Mouse (Mus musculus) hindbrain, embryonic 16.5 days (tissue): ENCODE measurements at regions not wholly inside any gene's neighbourhood (a gene's known extent, or its start where the extent isn't known, plus 50 kb on each side); places are given as distances from the start of the nearest gene placed in this dataset.
"Not testable (repeated sequence)": the region's sequence is repeated elsewhere in the genome, so short reads cannot be mapped to it uniquely, and the experiment has no call there.

Source experiments
- ATAC-seq: fragments of 200-750 bp; cut with Nextera tagmentation; 2 replicates; pipeline ENCODE4 v1.8.0; 2017; ENCODE audit warnings: moderate TSS enrichment, moderate library complexity
- H3K27ac ChIP-seq: fragments of 300-500 bp; sonication (generic); 2 replicates; pipeline ENCODE4 v1.5.1; 2014; ENCODE audit warnings: low read depth, mild to moderate bottlenecking, control low read depth, low read length, moderate library complexity
- H3K27me3 ChIP-seq: fragments of 300-500 bp; sonication (generic); replicated peaks from 2 replicates; pipeline ENCODE4 v1.6.1; 2014; ENCODE audit warnings: low read length; ENCODE audit not compliant: control insufficient read depth, insufficient read depth
- H3K36me3 ChIP-seq: fragments of 300-500 bp; sonication (generic); 2 replicates; pipeline ENCODE4 v1.6.1; 2014; ENCODE audit warnings: mild to moderate bottlenecking, low read length, moderate library complexity, mixed read lengths; ENCODE audit not compliant: control insufficient read depth, insufficient read depth
- H3K4me1 ChIP-seq: fragments of 300-500 bp; sonication (generic); 2 replicates; pipeline ENCODE4 v1.6.1; 2014; ENCODE audit warnings: low read depth, low read length; ENCODE audit not compliant: control insufficient read depth, insufficient read depth
- H3K4me2 ChIP-seq: fragments of 300-500 bp; sonication (generic); 2 replicates; pipeline ENCODE4 v1.6.1; 2014; ENCODE audit warnings: mild to moderate bottlenecking, low read length, control low read depth, moderate library complexity
- H3K4me3 ChIP-seq: fragments of 300-500 bp; sonication (generic); 2 replicates; pipeline ENCODE4 v1.5.1; 2014; ENCODE audit warnings: mild to moderate bottlenecking, low read length, control low read depth, moderate library complexity
- H3K9ac ChIP-seq: fragments of 300-500 bp; sonication (generic); 2 replicates; pipeline ENCODE4 v1.6.1; 2014; ENCODE audit warnings: low read depth, mild to moderate bottlenecking, control low read depth, low read length, moderate library complexity
- H3K9me3 ChIP-seq: fragments of 300-500 bp; sonication (generic); 2 replicates; pipeline ENCODE4 v1.6.1; 2014; ENCODE audit warnings: mild to moderate bottlenecking, low read length, moderate library complexity; ENCODE audit not compliant: control insufficient read depth
- WGBS: fragments of 180-500 bp; shearing (Covaris S2); extraction: QIAGEN DNeasy Blood & Tissue Kit; methylation state at CpG from one replicate; pipeline ENCODE4 v1.1.7; 2014; 5-methylcytosine and 5-hydroxymethylcytosine counted together

DNA sequence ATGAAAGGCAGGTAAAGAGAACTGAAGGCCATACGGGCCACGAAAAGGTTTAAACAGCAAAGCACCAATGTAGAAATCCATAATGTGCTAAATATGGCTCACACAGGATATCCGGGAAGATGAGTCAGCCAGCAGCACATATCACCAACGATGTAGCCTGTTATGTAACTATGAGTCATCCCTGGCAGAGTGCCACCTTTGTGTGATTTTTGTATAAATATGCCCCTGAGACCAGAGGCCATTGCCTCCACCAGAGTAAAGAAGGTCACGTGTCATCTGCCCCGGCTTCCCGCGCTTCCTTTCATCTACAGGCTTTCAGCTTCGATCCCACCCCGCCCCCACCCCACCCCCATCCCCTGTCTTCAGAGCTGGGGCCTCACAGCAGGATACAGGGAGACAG, 138.2 kb upstream of the Trim24 start:
- H3K9me3 ChIP-seq: no peaks in the 10 kb centered on the region
- 0 out of 2 replicates have a peak, but pooled peaks have one; percentile 30 for ATAC-seq

GRCm38 (mm10) chr6:37735288-37735961, 135.2 kb upstream of the Trim24 start:
- Histone ChIP-seq H3K4me2 (no peak overlapping the region), H3K9me3 (no peaks in the 10 kb centered on the region), H3K27me3 (no peaks in the 10 kb centered on the region), H3K9ac (no peak overlapping the region), H3K36me3 (no peaks in the 10 kb centered on the region), H3K4me1 (no peaks in the 10 kb centered on the region), H3K27ac (no peak overlapping the region), H3K4me3 (no peak overlapping the region)
- no peak for ATAC-seq
- 72% methylated on average over 4 of the region's 4 CpGs for WGBS

More for the DNA sequence above, 138.2 kb upstream of the Trim24 start:
- Histone ChIP-seq H3K4me2 (no peak overlapping the region), H3K36me3 (no peaks in the 10 kb centered on the region), H3K27me3 (no peaks in the 10 kb centered on the region), H3K4me1 (no peaks in the 10 kb centered on the region), H3K4me3 (no peak overlapping the region), H3K27ac (no peak overlapping the region), H3K9ac (no peak overlapping the region)
- WGBS: 34% methylated on average over 10 of the region's 10 CpGs

DNA sequence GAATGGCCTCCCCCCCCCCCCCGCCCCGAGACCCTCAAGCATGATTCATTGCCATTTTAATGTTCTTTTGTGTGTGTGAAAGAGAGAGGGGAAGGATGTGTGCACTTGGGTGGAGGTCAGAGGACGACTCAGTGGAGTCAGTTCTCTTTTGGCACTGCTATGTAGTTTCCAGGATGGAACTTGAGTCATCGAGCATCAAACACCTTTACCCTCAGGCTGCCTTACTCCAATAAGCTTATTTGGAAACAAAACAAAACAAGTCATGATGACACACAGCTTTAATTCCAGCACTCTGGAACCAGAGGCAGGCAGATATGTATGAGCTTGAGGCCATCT, 134.7 kb upstream of the Trim24 start:
- H3K4me1 ChIP-seq: no peaks in the 10 kb centered on the region
- no peak overlapping the region for H3K27ac ChIP-seq
- H3K9me3 ChIP-seq: no peaks in the 10 kb centered on the region
- no peak overlapping the region for H3K9ac ChIP-seq
- ATAC-seq: no peak
- no peaks in the 10 kb centered on the region for H3K27me3 ChIP-seq
- H3K4me2 ChIP-seq: no peak overlapping the region
- no peak overlapping the region for H3K4me3 ChIP-seq
- WGBS: 82% methylated on average over 4 of the region's 4 CpGs
- no peaks in the 10 kb centered on the region for H3K36me3 ChIP-seq

DNA sequence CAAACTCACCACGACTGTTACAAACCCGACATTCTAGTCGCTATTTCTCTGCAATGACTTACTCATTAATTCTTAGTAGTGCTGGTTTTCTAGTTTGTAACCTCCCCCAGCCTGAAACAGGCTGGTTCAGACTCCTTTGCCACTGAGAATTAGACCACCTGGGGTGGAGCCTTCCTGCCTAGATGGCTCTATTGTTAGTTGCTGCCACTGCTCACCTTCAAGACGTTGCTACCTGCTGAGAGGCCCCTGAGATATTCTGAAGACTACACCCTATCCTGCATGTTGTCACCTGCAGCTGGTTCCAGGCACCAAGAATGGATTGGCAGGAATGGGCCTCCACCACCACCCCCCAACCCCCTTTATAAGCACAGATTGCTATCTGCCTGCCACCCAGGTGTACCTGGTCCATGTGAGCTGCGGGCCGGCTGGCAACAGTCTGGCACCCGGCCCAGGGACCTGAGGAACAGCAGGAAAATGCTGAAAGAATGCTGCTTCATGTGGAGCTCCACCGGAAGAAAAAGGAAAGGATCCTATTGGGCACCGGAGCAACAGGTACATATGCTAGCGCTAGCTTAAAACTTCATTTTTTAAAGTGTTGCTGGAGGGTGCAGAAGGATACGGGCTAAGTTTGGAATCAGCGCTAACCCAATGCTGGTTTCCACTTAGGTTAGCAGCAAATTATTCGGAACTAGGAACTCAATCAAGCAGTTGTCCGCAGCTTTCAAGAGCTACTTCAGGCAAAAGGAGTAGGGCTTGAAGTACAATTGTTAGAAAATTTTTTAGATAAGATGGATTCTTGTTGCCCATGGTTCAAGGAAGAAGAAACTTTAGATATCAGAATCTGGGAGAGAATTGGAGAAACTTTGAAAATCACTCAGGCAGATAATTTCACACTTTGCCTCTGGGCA, 129.4 kb upstream of the Trim24 start:
- Histone ChIP-seq H3K36me3 (no peaks in the 10 kb centered on the region), H3K4me3 (no peak overlapping the region), H3K4me2 (no peak overlapping the region), H3K9me3 (no peaks in the 10 kb centered on the region), H3K9ac (no peak overlapping the region), H3K4me1 (no peaks in the 10 kb centered on the region), H3K27me3 (no peaks in the 10 kb centered on the region), H3K27ac (no peak overlapping the region)
- no peak for ATAC-seq
- WGBS: 88% methylated on average over 14 of the region's 14 CpGs

DNA sequence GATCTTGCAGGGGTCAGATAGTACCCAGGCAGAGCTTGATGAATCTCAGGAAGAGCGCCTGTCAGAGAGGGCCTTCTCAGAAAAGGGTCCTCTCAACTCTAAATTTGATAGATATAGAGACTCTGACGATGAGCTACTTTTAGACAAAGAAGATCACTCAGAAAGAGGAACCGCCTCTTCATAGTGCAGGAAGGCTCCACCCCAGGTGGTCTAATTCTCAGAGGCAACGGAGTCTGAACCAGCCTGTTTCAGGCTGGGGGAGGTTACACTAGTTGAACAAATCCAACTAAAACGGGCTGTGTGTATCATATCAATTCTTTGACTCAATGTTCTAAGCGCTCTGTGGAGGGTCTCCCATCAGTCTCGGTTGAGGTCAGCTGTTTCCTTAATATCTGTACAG, 128.7 kb upstream of the Trim24 start:
- H3K4me2 ChIP-seq, H3K4me1 ChIP-seq, H3K36me3 ChIP-seq, H3K9ac ChIP-seq, H3K9me3 ChIP-seq, H3K27ac ChIP-seq, H3K27me3 ChIP-seq, ATAC-seq, H3K4me3 ChIP-seq: not testable (repeated sequence)
- WGBS: 65% methylated on average over 7 of the region's 7 CpGs

- Histone ChIP-seq H3K27ac (no peak overlapping the region), H3K9me3 (0 out of 2 replicates have a peak, but pooled peaks cover 2% of the 10 kb centered on the region), H3K36me3 (no peaks in the 10 kb centered on the region), H3K27me3 (no peaks in the 10 kb centered on the region), H3K4me3 (no peak overlapping the region), H3K4me2 (no peak overlapping the region), H3K4me1 (no peaks in the 10 kb centered on the region), H3K9ac (no peak overlapping the region)
- no peak for ATAC-seq
- 79% methylated on average over 4 of the region's 4 CpGs for WGBS
Observed at GRCm38 (mm10) chr6:37744679-37745078, 125.9 kb upstream of the Trim24 start.

- H3K9me3 ChIP-seq: 0 out of 2 replicates have a peak, but pooled peaks cover 2% of the 10 kb centered on the region
- ATAC-seq: no peak
- WGBS: 95% methylated on average over 11 of the region's 11 CpGs
- H3K9ac ChIP-seq: no peak overlapping the region
- H3K27ac ChIP-seq: no peak overlapping the region
- no peaks in the 10 kb centered on the region for H3K4me1 ChIP-seq
- no peaks in the 10 kb centered on the region for H3K36me3 ChIP-seq
- H3K4me3 ChIP-seq: no peak overlapping the region
- H3K4me2 ChIP-seq: no peak overlapping the region
- no peaks in the 10 kb centered on the region for H3K27me3 ChIP-seq
Observed at GRCm38 (mm10) chr6:37745393-37746100, 125.1 kb upstream of the Trim24 start.

DNA sequence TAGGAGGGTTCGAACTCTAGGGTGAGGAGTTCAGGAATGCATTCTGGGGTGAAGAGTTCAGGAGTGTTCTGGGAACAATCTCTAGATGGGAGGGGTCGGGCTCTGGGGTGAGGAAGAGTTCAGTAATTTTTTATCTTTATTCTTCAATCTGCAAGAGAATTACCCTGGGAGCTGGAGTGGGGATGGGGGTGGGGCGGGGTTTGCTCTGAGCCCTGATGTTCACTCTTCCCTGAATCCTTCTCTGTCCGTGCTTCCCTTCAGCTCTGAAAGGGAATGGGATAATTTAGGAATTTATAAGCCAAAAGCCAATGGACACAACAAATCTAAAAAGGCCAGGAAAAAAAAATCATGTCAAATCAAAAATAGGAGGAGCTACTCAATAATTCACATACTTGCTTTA, 122.8 kb upstream of the Trim24 start:
- not testable (repeated sequence) for H3K4me1 ChIP-seq, H3K27me3 ChIP-seq, H3K36me3 ChIP-seq, H3K4me2 ChIP-seq, H3K4me3 ChIP-seq, H3K9ac ChIP-seq, ATAC-seq, H3K27ac ChIP-seq, H3K9me3 ChIP-seq
- WGBS: 76% methylated on average over 4 of the region's 4 CpGs
